Mouse (Mus musculus) left cerebral cortex, adult 9 months (tissue): Measurements from ENCODE around the gene Esrrg.

Experiments used
- DNase-seq, 2 experiments: peaks; one replicate each; pipeline ENCODE4 v3.0.0; 2022; ENCODE audit warnings: low spot score in 2 of 2

The Esrrg gene

GRCm38 (mm10) chr1:187608261-187608921, at the start of gene Esrrg:
Gene Esrrg (plus strand): TSS chr1:187608791.
- DNase-seq: peak in 1 of 2 experiments; percentile 3

DNA sequence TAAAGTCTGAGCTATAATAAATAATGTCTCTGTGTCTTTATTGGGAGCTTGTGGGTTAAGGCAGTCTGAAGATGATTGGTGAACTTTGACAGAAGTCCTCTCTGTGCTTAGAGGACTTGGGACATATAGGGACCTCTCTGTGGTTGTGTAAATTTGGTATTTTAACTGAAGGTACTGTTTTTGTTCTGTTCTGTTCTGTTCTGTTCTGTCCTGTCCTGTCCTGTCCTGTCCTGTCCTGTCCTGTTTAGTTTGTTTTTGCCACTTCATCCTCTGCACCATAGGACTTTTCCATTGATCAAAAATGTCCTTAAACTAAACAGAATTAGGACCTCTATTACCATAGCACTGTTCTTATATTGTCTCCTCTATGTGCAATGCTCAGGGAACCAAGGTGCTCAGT, 24.6 kb upstream of the Esrrg start:
- DNase-seq: no peak

- no peak for DNase-seq
Observed at GRCm38 (mm10) chr1:187586541-187587075, 22.0 kb upstream of the Esrrg start.

DNA sequence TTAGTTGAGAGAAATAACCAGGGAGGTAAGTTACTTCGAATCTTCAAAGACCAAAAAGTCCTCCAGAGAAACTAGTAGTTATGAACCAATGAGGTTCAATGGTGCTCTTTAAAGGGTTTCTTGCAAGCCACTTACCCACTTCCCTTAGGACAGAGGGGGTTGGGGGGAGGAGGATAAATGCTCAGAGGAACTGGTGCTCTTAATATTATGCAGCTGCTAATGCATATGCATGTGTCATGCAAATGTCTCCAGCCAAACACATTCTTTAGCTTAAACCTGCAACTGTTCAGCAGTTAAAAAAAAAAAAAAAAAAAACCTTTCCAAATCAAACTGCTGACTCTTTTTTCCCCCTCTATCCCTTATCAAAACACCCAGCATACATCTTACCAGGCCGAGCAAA, 5.6 kb upstream of the Esrrg start:
- no peak for DNase-seq

DNA sequence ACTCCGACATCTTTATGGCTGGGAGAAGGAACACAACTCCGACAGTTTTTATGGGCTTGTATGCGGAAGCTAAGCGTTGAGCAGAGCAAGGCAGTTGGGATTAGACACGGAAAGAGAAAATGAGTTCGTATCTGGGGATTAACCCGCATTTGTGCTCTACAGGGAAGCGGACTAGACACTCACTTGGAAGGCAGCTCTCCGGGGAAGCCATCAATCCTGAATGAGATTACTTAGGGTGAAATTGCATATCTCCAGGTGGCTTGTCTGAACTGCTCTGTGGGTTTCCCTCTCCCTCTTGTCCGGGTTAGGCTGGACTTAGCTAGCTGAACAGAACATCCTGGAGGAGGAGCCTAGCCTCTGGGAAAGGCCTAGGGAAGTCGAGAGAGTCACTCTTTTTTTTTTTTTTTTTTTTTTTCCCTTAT, 4.5 kb upstream of the Esrrg start:
- no peak for DNase-seq

DNA sequence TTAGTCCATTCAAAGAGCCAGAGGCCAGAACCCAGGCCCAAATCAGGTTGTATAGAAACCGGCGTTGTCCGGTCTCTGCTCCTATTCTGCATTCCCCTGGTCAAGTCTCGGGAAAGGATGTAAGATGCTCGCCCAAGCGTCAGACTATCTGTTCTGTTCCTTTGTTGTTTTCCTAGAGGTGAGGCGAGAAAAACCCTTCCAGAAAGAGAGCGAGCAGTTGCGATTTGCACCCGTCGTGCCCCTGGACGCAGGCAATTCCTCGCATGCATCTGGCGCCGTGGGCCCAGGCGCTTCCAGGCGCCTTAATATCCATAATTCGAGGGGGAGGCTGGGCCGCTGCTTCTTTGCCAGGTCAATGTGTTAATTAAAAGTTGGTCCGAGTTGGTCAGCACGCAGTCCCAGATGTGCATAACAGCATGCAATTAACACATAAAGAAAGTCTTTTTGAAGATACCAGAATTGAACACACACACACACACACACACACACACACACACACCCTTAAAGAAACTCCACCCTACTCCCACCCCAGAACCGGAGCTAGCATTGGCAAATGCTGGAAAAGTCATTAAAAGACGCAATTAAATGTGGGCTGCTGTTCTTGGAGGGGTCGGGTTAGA, 3.8 kb upstream of the Esrrg start:
- no peak for DNase-seq

DNA sequence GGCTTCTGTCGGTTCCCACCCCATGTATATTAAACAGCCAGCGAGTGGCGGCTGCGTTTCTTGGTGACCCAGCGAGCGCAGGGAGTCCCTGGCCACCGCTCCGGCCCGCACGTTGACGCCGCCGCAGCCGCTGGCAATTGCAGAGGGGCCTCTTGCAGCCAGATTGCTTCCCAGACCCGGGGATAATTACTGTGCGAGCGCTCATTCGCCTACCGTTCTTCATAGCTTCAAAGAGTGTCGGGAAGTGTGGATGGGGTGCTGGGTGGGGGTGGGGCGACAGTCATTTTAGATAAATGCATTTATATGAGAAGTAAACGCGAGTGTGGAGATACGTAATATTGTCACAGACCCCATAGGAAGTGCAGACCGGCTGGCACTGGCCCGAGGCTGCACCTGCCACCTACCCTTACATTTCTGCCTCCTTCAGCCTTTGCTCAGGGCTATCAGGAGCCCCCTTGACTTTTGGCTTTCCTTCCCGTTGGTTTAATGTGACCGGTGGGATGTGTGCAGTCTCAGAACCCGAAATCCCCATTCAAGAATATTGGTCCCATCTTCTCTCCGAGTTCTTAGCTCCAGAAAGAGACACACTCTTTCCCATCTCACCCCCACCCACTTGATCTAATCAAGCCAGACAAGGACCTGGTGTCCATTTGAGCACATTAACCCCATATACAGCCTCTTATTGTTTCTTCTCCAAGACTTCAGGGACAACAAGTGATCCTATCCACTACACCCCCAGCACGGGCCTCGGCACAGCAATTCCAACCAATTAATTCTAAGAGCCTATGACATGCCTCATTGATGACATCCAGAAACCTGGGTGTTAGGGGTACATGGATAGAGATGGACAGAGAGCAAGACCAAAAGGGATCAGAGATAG, 3.0 kb upstream of the Esrrg start:
- no peak for DNase-seq

DNA sequence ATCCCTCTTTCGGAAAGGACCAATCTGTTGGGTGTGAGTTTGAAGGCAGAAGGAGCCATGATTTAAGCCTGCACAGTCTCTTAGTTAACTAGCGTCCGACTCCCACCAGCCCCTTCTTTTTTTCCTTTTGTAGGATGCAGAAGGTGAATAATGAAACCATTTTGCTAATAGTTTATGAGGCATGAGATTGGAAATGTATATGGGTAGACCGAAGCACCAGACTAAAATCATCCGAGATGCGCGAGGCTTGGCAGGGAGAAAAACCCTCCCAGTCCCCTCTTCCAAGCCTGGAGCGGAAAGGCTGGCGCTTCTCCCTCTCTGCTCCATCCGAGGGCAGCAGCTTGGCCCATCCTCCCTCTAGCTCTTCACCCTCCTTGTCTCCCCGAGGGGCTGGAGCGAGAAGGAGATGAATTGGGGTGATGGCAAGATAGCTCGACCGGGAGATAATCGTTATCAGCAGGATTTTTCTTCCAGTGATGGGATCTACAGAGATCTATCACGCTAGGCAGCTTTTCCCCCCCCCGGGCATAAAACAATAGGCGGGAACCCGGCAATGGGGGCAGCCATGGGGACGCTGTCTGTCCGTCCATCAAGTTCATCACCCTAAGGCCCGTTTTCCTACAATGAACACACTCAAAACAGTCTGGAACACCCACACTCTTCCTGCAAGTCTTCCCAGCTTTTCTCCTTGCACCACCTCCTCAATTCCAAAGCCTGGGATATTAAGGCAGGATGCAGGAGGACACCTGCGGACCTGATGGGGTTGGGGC, 2.1 kb upstream of the Esrrg start:
- no peak for DNase-seq

DNA sequence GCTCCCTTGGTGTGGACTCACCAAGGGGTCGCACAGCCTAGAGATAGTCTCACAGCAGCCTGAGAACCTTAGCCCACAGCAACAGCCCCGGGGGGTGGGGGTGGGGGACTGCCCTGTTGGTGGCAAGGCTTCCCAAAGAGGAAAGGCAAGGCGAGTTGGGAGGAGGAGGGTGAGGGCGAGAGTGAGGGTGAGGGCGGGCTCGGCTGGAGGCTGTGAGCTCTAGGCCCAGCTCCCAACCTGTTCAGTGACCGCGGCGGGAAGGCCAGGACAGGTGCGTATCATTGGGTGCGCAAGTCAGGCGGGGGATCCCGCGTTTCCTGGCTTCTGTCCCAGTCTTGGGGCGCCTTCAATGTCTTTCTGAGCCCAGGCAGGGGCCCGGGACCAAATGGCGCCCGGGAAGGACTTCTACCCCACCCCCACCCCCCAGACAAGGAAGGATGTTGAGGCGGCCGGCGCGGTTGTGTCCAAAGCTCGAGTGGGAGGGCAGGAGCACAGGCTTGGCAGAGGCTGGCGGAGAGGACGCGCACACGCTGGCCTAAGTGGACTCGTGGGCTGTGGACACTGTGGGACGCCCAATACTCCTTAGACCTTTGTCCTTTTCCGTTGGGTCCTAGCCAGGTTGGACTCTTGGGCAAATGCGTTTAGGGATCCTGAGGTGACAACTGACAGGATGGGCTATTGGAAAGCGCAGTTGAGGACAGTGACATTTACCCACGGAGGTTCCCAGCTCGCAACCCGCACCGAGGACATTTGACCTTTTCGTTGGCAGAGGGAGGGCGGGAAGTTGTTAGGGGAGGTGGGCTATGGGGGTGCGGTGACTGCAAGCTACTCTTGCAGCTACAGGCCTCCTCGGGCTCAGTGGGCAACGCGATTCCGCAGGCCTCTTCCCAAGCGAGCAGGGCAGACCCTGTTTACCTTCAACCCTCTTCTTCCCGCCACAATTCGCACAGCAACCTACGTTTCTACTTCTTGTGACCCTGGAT, 1.2 kb upstream of the Esrrg start:
- DNase-seq: no peak

DNA sequence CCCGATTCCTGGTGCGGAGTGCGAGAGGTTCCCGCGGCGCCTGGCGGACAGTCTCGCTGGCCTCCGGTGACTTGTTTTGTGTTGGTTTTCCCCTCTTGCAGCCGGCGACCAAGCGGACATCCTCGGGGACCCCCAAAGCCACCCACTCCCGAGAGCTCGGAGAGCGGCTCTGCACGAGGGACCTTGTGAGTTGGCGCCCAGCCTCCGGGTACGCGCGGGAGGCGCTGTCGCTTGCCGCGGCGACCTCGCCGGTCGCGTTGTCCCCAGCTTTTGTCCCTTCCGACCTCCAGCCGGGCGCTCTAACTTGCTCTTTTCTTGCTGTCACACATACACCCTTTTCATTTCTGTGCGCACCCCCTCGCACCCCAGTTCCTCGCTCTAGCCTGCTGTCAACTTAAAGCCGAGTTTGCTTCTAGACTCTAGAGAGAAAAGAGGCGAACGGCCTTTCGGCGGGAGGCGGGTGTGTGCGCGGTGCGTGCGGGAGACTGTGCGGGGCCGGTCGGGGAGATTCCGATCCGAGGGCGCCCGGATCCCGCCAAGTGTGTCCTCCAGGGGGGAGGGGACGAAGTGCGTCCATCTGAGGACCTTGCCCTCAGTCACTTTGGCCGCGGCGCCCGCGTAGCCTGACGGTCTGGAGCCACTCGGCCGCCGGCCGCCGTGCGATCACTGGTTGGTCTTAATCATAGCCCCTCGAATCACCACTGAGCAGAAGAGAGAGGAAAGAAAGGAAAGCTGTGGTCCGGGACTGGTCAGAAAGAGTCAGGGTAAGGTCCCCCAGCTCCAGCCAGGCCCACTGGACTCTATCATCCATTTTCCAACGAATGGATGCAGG, 646 bp downstream of the Esrrg start:
- peak in 1 of 2 experiments; percentile 3 for DNase-seq

DNA sequence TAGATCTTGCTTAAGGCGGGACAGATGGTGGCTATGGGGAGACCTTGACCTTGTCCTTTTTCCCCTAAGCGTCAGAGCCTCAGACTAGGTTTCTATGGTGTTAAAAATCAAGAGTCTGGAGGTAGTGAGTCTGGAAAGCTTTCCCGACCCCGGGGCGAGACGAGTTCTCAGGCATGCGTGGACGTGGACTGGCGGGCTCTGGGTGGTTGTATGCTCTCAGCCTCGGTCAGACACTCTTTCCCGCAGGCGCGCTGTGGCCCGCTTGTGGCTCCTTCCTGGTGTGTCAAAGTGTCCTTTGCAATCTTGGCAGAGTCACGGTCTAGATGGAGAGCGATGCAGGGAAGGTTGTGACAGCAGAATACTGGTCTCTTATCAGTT, 1.3 kb downstream of the Esrrg start:
- no peak for DNase-seq

GRCm38 (mm10) chr1:187610336-187610948, 1.9 kb downstream of the Esrrg start:
- no peak for DNase-seq

DNA sequence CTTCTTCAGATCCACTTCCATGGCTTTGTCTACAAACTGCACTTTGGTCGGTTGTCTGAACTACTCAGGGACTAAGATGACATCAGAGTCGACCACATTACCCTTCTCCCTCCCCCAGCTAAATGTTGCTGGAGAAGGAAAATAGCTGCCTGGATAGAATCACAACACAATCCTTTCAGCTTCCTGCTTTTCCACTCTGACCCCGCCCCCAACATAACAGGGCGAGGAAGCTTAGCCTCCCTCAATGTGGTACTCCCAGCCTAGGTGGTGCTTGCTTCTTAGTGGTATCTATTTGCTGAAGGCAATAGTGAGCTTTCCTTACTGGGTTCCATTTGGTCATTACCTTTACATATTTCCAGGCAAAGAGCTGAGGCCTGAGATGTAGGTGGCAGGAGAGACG, 3.3 kb downstream of the Esrrg start:
- DNase-seq: no peak

- DNase-seq: no peak
Observed at GRCm38 (mm10) chr1:187613277-187613676, 4.7 kb downstream of the Esrrg start.

GRCm38 (mm10) chr1:187623981-187624380, 15.4 kb downstream of the Esrrg start:
- no peak for DNase-seq

- DNase-seq: no peak
Observed at GRCm38 (mm10) chr1:187630361-187630760, 21.8 kb downstream of the Esrrg start.

DNA sequence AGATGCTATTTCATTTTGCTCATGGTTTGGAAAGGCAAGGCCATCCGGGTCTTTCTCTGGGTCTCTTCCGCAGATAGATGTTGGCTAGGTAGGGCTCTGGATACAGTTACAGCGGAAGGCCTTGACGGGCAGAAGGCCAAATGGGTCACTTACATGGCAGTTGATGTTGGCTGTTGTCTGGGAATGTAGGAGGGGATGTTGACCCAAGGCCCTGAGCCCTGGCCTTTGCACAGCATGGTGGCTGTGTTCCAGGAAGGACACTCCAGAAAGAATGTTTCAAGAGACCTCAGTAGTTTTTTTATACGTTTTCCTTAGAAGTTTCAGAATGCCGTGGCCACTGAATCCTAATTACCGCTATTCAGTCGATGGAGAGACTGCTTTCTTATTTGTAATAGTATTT, 22.9 kb downstream of the Esrrg start:
- no peak for DNase-seq

- DNase-seq: no peak
Observed at GRCm38 (mm10) chr1:187645258-187645657, 36.7 kb downstream of the Esrrg start.

DNA sequence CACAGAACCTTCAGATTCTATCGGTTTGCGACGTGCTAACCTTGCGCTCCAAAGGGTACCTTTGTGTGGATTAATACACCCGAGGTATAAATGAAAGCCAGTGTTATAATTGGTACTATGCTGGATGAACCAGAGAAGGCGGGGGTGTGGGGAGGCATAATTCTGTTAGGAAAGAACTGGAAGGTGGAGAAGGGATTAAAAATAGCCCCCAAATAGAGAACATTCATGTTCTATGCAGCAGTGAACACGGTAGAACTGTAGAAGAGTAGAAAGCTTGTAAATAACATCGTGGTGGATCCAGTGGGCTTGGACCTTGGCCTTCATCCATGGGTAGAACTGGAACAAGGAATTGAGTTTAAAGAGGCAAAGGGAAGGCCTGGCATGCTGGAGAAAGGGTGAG, 40.0 kb downstream of the Esrrg start:
- DNase-seq: no peak
